Mouse (Mus musculus): Measurements from ENCODE around the gene Gas7.

DNA sequence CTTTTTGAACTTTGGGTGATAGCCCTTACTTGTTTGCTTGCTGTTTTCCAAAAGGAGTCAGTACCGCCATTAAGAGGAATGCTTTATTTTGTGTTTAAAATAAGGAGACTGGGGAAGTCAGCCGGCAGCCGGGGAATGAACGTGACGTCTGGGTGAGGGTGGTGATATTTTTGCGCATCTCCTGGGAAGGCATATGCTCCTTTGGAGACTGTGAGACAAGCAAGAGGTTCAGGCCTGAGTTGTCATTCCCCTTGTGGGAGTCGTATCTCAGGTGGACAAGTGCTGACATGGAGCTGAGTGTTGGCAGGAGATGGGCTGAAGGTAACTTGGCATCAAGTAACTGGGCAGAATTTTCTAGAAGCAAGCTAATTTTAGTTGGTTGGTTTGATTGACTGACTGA is 142.2 kb downstream of the Gas7 start:
- no peak for TF ChIP-seq CTCF (conservative IDR thresholded peaks at IDR 0.05; ENCODE audit: insufficient read depth, insufficient read length, low read depth, low read length)
- no peak for TF ChIP-seq POLR2A (IDR thresholded peaks at IDR 0.05; ENCODE audit: low read depth, low read length)
